Mouse (Mus musculus) gastrocnemius, adult 2 months (tissue): ENCODE results near the gene 2810408A11Rik. TPM values are rescaled to one million over a fixed set of nuclear protein-coding genes. Genes with fewer than 3 reads are reported as not detected.
"Not testable (repeated sequence)": the region's sequence is repeated elsewhere in the genome, so short reads cannot be mapped to it uniquely, and the experiment has no call there.

Experiments
- DNase-seq: peaks from one replicate; pipeline ENCODE4 v3.0.0; 2022
- H3K27ac ChIP-seq: fragments of 200-600 bp; 2 replicates; pipeline ENCODE4 v1.8.1; 2022; ENCODE audit warnings: mild to moderate bottlenecking
- H3K4me3 ChIP-seq: fragments of 200-600 bp; 2 replicates; pipeline ENCODE4 v1.8.1; 2022; ENCODE audit warnings: mild to moderate bottlenecking, moderate library complexity
- CTCF ChIP-seq: fragments of 200-600 bp; IDR thresholded peaks from 2 replicates; pipeline ENCODE4 v1.8.1; 2022; ENCODE audit warnings: antibody characterized with exemption, mild to moderate bottlenecking, moderate library complexity
- intact Hi-C: fragments of 180-260 bp; cut with DNase I; formaldehyde crosslinking; loops from one replicate; pipeline ENCODE4 v1.15.1; 2025
- total RNA-seq, 2 experiments: library from RNA; stranded (reverse); gene quantifications; 2 replicates each; pipeline ENCODE4 v1.2.3; 2021

2810408A11Rik gene
- total RNA-seq, 2 experiments from 2014 or later = 0.33 TPM; not detected in 1

DNA sequence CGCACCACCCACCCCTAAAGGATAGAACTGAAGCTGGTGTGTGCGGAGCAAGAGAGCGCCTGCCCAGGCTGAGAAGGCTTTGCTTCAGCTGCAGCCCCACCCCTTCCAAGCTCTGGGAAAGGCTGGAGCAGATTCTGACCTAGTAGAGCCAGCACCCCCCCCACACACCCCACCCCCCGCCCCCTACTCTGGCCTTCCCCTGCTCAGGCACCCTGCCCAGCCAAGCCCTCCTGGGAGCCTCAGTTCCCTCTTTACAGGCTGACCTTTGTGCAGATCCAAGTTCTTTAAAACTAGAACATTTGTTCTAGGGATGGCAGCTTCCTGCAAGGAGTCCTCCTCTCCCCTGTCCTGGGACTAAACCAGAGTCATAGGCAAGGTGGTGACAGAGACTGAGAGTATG, 36.6 kb upstream of the 2810408A11Rik start:
- intact Hi-C loops = no loop called here
- Histone ChIP-seq H3K27ac (peak overlapping the region; percentile 83), H3K4me3 (peak overlapping the region; percentile 77)
- peak; percentile 85 for DNase-seq
- no peak for TF ChIP-seq CTCF

DNA sequence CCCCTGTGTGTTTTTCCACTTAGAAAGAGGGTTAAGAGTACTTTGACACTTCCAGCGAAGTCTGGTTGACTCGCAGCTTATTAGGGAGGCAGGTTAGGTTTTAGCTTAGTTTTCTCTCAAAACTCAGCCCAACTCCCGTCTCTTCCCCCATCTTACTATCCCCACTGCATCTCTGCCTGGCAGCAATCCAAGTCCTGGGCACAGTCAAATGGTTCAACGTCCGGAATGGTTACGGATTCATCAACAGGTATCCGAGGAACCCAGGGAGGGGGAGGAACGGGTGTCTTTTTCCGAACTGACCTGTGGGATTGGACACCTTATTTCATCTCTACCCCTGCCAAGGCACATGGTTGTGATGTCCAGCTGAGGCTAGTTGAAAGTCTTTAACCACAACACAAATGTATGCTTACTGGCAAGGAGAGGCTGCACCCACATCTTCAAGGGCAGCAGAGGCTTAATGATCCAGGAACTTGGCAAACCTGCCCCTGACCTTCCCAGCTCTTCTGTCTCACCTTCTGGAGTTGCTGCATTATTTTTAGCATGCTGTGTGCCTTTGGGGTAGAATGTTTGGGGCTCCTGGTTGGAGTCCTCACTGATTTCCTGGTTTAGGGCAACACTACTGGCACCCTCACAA, 36.0 kb upstream of the 2810408A11Rik start:
- intact Hi-C loops = no loop called here
- peak; percentile 45 for DNase-seq
- TF ChIP-seq CTCF = no peak
- Histone ChIP-seq H3K4me3 (peak overlapping the region; percentile 77), H3K27ac (peak overlapping the region; percentile 83)

DNA sequence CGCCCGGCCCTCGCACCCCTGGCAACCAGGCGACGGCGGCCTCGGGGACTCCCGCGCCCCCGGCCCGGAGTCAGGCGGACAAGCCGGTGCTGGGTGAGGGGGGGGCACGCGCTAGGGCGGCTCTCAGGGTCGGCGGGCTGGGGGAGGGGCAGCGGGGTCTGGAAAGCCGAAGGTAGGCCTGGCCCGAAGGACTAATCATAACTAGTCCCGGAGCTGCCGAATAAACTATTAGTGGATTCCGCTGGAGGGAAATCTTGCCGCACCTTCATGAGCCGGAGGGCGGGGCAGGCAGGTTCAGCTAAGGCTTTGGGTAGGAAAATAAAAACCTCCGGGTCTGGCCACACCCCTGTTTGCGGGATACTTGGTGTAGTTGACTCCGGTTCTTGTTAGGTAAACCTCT, 35.4 kb upstream of the 2810408A11Rik start:
- no peak for TF ChIP-seq CTCF
- Histone ChIP-seq H3K27ac (peak overlapping the region; percentile 83), H3K4me3 (peak overlapping the region; percentile 77)
- intact Hi-C loops = no loop called here
- DNase-seq = no peak

DNA sequence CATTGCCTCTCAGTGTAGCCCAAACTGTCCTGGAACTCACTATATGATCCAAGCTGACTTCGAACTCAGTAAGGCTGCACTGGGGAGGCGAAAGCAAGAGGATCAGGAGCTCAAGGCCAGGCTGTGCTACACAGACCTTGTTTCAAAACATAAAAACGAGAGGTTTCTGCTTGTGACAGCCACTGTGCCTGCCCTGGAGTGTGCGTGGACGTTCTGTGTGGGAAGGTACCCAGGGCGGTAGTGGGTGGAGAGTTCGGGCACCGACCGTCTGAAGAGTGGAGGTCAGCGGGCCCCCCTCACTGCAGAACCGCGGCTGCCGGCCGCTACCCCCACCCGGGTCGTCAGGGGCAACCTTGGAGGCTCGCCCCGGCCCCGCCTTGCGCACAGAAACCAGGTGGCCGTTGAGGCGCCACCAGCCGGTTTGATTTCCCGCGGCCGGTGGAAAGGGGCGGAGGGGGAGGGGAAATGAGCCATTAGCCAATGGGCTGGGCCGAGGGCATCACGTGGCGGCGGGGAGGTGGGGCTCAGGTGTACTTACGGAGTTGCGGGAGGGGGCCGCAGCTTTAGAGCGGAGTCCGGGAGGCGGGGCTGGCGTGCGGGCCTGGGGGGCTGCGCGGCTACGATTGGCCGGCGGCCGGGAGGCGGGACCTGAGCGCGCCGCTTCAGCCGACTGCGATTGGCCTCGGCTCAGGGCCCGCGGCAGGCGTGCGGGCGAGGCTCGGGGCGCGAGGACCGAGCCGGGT, 34.5 kb upstream of the 2810408A11Rik start, which contains the start of gene Ybx2:
Ybx2 (plus strand) TSS at position 660 of the 743 bp plus-strand sequence.
- peak; percentile 10; the same call in 1 of the 2 replicates for TF ChIP-seq CTCF
- intact Hi-C loops = no loop called here
- Histone ChIP-seq H3K27ac (peak within 1 kb of the TSS; percentile 83), H3K4me3 (peak within 1 kb of the TSS; percentile 77)
- peak; percentile 95 for DNase-seq

DNA sequence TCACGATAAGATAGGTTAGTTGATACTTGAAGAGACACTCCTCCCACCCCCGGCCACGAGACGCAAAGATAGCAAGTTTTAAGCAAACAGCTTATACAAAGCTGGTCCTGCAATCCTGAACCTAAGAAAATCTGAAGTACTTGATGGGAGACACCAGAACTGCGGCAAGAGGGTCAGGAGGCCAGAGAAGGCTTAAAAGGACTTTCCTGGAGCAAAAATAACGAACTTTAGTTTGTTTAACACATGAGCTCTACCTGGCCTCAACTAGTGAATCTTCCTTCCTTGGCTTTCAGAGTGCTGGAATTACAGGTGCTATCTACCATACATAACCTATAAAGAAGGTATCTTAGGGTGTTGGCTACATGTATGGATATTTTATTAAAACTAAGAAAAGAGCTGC, 33.9 kb upstream of the 2810408A11Rik start:
- DNase-seq = no peak
- intact Hi-C loops = loop anchor here (1.0 to 5.0 kb wide), 2 partner anchors 15 to 68 kb away; partner anchors contain the start of gene Dvl2
- peak overlapping the region; percentile 54 for H3K4me3 ChIP-seq
- peak overlapping the region; percentile 83 for H3K27ac ChIP-seq
- no peak for TF ChIP-seq CTCF

DNA sequence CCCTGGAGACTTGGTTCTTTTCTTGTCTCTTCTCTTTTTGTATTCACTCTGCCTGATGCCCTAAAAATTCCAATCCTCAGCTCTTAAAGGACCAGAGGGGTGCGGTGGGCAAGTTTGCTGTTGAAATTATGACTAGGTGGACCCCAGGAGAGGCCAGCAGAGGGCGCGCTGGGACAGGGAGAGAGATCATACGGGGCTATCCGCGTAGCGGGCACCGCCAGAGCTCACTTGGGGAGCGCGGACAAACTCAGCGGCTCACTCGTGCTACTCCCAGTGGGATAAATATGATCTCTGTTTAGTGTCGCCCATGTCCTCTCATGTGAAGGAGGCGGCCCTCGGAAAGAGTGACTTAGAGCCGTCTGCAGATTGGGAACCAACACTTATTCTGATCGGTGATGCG, 33.4 kb upstream of the 2810408A11Rik start:
- Histone ChIP-seq H3K4me3 (peak overlapping the region; percentile 54), H3K27ac (peak overlapping the region; percentile 83)
- TF ChIP-seq CTCF = peak; percentile 98; the same call in 1 of the 2 replicates
- peak; percentile 96 for DNase-seq
- intact Hi-C loops = loop anchor here (1.0 to 5.0 kb wide), 2 partner anchors 15 to 68 kb away; partner anchors contain the start of gene Dvl2

DNA sequence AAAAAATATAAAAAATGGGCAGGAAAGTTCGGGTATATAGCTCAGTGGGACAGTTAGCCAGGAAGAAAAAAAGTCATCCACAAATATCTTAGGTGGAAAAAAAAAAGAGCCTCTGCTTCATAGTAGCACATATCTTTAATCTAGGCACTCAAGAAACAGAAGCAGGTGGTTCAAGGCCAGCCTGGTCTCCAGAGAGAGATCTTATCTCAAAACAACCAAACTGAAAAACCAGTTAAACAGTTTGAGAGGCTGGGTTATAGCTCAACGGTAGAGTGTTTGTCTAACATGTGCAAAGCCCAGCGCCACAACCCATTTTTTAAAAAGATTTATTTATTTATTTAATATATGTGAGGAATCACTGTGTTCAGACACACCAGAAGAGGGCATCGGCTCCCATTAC, 32.3 kb upstream of the 2810408A11Rik start:
- H3K4me3 ChIP-seq = no peak overlapping the region
- no peak for DNase-seq
- no peak overlapping the region for H3K27ac ChIP-seq
- TF ChIP-seq CTCF = no peak
- intact Hi-C loops = loop anchor here (5.0 kb wide), 1 partner anchor 69 kb away; the partner anchor contains the start of gene Dvl2

DNA sequence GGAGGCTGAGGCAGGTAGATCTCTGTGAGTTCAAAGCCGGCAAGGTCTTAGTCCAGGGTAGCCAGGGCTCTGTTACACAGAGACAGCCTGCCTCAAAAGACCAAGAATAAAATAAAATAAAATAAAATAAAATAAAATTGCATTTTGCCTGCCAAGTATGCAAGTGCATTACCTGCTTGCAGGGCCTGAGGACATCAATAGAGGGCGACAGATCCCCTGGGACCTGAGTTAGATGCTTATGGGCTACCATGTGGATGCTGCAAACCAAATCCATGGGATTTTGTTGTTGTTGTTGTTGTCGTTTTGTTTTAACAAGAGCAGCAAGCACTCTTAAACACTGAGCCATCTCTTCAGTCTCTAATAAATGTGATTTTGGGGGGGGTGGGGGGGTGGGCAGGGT, 31.5 kb upstream of the 2810408A11Rik start:
- intact Hi-C loops = loop anchor here (5.0 kb wide), 1 partner anchor 70 kb away; the partner anchor contains the start of gene Dvl2
- H3K27ac ChIP-seq = no peak overlapping the region
- peak; percentile 47 for TF ChIP-seq CTCF

DNA sequence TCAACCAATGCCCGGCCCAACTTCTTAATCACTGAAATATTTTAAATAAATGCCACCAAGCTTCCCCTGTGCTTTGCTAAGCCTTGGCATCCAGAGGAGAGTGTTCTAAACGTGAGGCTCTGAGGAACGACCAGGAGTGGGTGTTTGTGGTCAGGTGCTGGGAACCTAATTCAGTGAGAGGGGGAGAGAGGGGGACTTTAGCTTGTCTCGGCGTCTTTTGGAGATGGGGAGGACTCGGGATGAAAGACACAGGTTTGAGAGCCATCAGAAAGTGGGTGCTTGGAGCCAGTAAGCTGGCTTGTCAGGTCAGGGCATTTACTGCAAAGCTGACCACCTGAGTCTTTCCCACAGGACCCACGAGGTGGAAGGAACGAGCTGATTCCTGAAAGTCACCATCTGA, 31.0 kb upstream of the 2810408A11Rik start:
- DNase-seq = no peak
- no peak for TF ChIP-seq CTCF
- Histone ChIP-seq H3K27ac (no peak overlapping the region), H3K4me3 (no peak overlapping the region)
- intact Hi-C loops = loop anchor here (5.0 kb wide), 1 partner anchor 71 kb away; the partner anchor contains the start of gene Dvl2

More for the DNA sequence above, 31.5 kb upstream of the 2810408A11Rik start:
- DNase-seq = no peak
- no peak overlapping the region for H3K4me3 ChIP-seq

DNA sequence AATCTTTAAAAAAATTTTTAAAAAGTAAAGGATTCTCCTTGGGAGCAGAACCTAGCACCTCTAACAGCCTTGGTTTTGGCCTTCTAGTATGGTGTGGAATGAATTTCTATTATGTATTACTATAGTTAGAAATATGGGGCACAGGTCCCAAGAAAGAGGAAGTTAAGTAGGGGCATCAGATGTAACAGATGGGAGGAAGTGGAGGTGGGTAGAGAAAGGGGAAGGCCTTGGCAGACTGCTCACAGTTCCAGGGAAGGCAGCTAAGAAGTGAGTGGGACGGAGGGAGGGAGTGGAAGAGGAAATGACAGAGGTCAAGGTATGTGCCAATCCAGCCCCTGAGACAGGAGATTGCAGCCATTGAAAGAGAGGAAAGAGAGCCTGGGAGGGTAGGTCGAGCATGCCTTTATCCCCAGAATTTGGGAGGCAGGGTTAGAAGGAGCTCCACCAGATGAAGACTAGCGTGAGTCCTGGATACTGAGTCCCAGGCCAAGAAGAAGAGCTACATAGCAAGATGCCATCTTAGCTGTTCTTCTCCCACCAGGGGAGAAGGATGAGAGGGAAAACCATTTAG, 30.3 kb upstream of the 2810408A11Rik start:
- no peak for TF ChIP-seq CTCF
- Histone ChIP-seq H3K4me3 (no peak overlapping the region), H3K27ac (no peak overlapping the region)
- intact Hi-C loops = loop anchor here (5.0 kb wide), 1 partner anchor 71 kb away; the partner anchor contains the start of gene Dvl2
- no peak for DNase-seq

DNA sequence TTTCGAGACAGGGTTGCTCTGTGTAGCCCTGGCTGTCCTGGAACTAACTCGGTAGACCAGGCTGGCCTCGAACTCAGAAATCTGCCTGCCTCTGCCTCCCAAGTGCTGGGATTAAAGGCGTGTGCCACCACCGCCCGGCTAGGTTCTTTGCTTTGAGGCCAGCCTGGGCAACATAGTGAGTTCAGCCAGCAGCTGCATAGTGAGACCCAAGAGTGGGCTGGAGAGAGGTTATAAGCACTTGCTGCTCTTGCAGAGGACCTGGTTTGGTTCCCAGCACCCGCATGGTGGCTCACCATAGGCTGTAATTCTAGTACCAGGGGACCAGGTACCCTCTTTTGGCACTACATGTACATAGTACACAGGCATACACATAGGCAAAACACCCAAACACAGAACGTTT, 29.4 kb upstream of the 2810408A11Rik start:
- not testable (repeated sequence) for DNase-seq, H3K27ac ChIP-seq, H3K4me3 ChIP-seq
- intact Hi-C loops = loop anchor here (5.0 kb wide), 1 partner anchor 72 kb away; the partner anchor contains the start of gene Dvl2

DNA sequence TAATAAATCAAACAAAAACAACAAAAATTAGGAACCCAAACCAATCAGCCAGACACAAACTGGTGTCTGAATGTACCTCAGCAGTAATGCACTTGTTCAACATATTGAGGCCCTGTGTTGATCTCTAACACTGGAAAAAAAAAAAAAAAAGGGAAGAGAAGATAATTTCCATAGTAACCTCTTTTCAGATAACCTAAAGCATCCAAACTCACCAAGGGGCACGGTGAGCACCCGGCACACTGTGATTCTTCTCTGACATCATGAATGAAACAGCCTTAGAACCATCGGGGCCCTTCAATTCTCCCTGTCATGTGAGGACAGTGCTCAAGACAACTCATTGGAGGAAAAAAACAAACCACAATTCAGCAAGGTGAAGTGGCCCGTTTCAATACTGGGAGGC, 28.9 kb upstream of the 2810408A11Rik start:
- TF ChIP-seq CTCF = no peak
- H3K4me3 ChIP-seq = no peak overlapping the region
- no peak for DNase-seq
- intact Hi-C loops = loop anchor here (5.0 kb wide), 1 partner anchor 73 kb away; the partner anchor contains the start of gene Dvl2
- H3K27ac ChIP-seq = no peak overlapping the region
